Mouse (Mus musculus) thymus, postnatal 14 days (tissue): ENCODE results near the gene Ripor1.
A peak's percentile ranks its signal among the peaks of the same experiment; 100 is the strongest.

Experiments
- DNase-seq: peaks from one replicate; pipeline ENCODE4 v3.0.0; 2021

The Ripor1 gene

DNA sequence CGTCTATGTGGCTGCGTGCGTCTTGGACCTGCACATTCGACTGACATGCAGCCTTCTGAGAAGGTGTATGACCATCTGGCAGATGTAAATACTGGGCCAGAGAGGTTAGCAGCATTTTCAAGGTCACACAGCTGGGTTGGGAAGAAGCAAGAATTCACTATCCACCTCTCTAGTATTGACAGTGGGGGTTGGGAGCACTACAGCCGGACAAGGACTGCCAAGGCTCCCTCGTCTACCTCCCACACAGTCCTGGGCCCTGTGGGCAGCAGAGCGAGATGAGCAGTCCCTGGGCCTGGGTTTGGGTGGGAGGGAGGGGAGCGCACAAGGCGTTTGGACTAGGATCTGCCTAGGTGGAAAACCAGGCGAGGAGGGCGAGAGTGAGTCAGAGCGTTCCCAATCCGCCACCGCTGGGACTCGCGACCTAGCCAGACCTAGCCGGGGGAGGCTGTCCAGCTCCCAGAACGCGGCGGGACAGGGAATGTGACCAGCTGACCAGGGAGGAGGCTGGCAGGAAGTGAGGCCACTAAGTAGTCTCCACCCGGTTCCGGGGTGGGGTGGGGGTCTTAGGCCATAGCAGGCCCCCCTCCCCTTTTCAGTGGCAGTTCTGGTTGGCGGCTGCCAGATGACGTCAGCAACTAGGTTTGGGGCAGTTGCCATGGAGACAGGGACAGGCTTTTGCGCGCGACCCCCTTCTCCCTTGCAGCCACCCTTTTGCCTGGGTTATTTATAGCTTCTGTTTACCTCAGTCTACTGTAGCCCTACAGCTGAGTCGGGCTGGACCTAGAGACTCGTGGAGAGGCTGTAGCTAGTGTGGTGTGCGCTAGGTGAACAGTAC lies 1.4 kb downstream of the Ripor1 start:
- DNase-seq, result peak; percentile 90

DNA sequence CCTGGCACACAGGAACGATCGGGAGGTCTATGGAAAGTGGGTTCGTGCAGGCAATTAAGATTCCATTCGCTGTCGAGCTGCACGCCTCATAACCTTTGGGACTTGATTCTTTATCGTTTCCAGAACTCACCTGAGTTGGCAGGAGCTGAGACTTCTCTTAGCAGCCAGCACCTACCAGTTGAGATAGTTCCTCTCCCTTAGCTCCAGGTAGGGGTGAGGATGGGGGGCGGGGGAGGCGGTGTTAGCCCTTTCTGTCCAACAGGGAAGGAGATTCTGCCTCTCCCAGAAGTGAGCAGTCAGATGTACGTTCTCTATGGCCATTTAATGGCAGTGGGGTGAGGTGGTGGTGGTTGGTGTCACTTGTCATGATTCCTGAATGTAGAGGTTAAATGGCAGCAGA lies 2.0 kb downstream of the Ripor1 start:
- DNase-seq, result peak; percentile 32

DNA sequence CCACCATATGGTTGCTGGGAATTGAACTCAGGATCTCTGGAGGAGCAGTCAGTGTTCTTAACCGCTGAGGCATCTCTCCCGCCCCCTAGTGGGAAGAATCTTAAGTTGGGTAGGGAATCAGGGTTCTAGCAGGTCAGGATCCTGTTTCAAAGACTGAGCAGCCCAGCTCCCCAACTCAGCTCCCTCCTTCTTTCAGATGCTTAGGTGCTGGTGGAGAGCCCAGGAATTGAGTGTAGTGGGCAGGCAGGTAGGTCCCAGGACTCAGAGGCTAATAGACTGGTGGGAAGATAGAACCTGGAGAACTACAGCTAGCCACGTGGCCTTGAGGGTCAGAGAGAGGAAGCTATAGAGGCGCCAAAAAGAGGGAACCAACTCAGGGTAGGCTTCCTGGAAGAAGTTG lies 2.6 kb downstream of the Ripor1 start:
- peak; percentile 85 for DNase-seq

DNA sequence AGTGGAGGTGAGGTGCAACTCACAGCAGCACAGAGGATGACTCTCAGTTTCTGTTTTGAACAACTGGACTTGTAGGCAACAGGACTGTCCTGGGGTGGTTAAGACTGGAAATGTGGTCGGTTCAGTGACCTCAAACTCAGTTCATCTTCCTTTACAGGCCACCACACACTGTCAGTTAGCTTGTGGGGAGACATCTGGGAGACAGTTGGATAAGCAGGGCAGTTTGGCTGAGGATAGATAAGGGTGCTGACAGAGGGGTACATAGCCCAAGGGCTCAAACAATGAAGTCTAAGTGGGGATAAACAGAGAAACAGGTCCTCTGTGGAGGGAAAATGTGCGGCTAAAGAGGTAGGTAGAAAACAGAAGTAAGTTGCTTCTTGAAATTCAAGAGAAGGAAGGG lies 4.3 kb downstream of the Ripor1 start:
- DNase-seq, result no peak

DNA sequence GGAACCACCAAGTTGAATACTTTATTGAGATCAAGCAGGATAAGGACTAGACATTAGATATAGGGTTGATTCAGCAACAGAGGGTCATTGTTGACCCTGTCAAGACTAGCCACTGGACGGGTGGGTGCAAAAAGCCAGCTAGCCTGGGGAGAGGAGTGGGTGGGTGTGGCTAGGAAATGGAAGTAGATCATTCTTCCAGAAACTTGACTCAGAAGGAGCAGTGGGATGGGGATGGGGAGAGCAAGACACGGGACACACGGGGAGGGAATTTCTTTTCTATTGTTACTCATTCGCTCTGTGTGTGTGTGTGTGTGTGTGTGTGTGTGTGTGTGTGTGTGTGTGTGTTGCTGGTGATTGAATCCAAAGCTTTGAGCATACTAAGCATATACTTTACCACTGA lies 4.7 kb downstream of the Ripor1 start:
- DNase-seq, result no peak

DNA sequence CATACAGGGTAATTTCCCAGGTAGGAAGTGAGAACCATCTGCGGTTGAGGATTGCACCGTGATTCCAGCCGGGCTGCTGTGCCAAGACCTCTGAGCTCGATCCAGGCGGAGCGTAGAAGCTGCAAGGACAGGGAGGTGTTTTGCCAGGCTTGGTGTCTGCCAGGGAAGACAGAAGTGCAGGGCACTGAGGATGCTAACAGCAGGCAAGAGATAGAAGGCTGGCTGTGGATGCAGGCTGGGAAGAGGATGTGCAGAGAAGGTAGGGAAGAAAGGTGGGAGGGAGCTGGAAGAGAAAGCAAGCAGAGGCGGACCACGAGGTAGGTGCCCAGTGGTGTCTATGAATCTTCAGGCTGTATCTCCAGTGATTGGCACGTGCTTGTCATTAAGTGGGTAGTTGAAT lies 6.8 kb downstream of the Ripor1 start:
- DNase-seq, result no peak

DNA sequence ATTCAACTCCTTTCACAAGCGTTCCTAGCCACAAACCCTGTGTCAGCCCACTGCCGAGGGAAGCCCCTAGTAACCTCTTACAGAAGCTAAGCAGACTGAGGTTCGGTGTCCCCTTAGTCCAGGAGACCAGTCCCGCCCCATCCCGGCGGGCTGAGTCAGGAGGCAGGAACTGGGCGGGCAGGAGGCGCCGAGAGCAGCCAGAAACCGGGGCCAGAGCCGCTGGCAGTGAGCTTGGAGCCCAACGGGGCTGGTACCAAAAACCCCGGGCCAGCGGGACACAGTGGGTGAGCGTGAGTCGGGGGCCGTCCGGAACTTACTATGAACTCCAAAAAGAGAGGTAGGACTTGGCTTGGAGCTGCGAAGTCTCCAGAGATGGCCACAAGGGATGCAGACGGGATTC lies 8.0 kb downstream of the Ripor1 start:
- DNase-seq, result peak; percentile 44

DNA sequence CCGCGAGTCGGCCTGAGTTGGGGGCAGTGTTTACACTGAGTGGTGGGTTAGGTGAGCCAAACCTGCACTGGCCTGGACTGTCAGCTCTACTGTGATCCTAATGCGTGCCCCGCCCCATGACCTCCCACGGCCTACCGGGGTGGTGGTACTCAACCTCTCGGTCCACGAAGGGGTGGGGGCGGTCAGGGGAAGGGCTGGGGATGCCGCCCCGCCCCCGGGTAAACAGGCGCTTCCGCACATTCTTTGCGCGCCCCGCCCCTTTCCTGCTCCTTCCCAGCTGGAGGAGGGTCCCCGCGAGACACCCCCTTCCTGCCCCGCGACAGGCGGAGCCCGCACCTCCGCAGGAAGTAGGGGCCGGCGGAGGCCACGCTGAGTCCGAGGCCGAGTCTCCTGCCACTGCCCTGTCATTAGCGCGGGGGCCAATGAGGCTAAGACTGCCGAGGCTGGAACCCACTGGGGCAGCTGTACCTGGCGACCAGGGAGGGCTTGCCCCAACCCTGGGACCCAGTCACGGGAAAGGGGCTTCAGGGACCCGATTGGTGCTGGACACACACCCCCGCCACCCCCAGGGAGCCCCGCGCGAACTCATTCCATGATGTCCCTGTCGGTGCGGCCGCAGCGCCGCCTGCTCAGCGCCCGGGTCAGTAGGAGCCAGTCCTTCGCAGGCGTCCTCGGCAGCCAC lies 8.9 kb downstream of the Ripor1 start:
- peak; percentile 93 for DNase-seq

DNA sequence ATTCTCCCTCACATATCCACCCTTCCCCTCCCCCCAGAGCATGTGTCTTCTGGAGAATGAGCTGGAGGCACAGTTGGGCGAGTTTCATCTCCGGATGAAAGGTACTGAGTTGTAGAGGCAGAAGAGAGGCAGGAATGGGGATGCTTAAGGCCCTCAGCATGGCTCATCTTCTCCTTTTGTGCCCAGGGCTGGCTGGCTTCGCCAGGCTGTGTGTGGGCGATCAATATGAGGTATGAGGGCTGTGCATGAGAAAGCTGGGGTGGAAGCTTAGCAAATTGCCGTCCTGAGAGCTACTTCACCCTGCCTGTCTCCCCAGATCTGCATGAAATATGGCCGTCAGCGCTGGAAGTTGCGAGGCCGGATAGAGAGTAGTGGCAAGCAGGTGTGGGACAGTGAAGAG lies 10.9 kb downstream of the Ripor1 start:
- no peak for DNase-seq

DNA sequence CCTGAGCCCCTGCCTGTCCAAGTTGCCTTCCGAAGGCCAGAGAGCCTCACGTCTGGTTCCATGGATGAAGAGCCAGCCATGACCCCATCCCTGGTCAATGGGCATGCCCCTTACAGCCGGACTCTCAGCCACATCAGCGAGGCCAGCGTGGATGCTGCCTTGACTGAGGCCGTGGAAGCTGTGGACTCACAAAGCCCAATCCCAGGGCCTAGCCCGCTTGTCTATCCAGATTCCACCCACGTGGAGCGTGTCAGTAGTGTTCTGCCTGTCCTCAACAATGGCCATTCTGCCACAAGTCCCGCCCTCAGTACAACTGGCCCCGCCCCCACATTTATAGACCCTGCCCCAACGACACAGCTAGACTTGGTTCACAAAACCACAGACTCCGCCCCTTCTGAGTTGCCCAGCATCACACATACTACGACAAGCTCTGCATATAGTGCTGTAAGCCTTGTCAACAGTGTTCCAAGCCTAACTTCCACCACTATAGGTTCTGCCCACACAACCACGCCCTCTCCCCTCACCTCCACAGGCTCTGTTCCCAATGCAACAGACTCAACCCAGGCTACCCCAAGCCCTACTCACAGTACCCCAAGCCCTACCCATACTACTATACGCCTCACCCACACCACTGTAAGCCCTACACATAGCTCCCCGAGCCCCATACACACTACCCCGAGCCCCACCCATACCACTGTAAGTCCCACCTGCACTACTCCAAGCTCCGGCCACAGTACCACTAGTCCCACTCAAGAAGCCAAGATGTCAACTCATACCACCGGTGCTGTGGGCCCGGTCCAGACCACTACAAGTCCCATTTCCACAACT lies 12.6 kb downstream of the Ripor1 start:
- DNase-seq, result peak; percentile 54

DNA sequence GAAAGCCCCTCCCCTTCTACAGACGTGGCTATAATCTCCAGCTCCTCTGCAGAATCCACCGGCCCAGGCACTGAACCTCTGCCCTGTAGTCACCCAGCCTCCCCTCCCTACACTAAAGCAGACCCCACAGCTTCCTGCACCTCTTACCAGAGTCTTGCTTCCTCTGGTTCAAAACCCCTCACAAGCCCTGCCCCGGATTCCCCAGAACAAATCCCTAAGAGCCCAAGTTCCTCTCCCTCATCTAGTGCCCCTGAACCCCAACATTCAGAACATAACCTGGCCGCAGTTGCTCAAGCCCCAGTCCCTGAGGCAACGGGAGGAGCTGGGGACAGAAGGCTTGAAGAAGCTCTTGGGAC lies 13.2 kb downstream of the Ripor1 start:
- DNase-seq, result peak; percentile 24

DNA sequence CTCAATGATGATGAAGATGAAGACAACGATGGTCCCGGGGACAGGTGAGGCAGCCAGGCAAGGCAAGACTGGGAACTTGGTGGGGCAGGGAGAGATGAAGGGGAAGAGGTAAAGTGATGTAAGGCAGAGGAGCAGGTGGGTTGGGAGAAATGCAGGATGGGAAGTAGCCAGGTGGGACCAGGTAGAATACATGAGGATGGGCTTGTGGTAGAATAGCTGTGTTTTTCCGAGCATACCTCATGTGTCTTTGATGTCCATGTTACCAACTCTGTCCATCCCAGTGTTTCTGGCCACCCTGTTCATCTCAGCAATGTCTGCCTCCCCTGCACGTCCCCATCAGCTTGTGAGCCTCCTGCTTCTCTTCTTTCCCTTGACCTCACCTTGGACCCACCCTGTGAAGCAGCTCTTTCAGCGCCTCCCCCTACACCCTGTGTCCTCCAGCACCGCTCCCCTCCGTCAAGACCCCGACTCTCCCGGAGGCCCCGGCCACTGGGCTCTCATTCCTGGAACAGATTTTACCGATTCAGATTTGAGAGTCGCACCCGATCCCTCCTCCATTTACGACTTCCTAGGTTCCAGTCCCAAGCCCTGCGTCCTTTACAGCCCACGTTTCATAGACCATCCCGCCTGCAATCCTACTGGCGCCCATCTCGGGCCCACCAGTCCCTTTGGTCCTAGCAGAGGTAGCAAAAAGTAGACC lies 14.0 kb downstream of the Ripor1 start:
- peak; percentile 13 for DNase-seq

DNA sequence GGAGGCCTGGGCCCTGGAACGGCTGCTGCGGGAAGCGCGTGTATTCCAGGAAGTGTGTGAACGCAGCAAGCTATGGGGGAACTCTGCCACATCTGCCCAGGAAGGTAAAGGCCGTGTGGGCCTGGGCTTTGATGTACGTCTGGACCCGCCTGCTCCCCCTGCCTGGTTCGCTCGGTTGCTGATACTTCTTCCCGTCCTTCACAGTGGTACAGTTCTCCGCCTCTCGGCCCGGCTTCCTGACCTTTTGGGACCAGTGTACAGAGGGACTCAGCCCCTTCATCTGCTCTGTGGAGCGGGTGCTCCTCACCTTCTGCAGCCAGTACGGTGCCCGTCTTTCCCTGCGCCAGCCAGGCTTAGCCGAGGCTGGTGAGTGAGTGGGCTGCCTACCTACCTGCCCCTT lies 15.2 kb downstream of the Ripor1 start:
- DNase-seq, result peak; percentile 27

DNA sequence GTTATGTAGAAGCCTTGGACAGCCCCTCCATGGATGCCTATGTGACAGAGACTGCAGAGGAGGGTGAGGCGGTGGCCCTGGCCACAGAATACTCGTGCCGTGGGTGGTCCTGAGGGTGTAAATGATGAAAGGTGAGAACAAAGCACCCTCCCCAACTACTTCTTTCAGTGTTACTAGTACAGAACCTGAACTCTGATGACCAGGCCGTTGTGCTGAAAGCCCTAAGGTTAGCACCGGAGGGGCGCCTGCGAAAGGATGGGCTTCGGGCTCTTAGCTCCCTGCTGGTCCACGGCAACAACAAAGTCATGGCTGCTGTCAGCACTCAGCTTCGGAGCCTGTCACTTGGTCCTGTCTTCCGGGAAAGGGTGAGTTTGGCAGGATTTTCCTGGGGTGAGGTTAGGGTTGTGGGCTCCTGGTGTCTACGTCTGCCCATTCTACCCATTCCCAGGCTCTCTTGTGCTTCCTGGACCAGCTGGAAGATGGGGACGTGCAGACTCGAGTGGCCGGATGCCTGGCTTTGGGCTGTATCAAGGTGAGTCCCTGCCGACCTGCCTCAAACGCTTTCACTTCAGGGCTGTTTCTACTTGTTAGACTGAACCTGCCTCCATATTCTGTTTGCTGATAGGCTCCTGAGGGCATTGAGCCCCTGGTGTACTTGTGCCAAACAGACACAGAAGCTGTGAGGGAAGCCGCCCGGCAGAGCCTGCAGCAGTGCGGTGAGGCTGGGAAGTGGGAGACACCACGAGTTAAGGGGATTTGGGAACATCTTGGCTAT lies 16.1 kb downstream of the Ripor1 start:
- peak; percentile 37 for DNase-seq

DNA sequence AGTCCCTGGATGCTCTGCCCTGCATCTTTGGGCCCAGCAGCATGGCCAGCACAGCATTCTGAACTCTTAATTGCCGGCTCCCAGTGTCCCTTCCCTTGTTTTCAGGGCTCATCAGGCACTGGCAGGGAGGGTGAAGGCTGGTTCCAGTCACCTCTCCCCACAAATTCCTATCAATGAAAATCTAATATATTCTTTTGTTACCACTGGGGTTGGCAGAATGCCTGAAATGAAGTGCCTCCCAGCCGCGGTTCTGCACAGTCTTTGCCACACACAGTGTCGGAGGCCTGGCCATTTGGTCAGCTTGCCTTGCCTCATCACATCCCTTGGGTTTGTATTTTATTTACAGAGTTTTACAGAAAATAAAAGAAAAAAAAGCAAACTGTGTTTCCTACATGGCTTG lies 16.8 kb downstream of the Ripor1 start:
- DNase-seq, result no peak

DNA sequence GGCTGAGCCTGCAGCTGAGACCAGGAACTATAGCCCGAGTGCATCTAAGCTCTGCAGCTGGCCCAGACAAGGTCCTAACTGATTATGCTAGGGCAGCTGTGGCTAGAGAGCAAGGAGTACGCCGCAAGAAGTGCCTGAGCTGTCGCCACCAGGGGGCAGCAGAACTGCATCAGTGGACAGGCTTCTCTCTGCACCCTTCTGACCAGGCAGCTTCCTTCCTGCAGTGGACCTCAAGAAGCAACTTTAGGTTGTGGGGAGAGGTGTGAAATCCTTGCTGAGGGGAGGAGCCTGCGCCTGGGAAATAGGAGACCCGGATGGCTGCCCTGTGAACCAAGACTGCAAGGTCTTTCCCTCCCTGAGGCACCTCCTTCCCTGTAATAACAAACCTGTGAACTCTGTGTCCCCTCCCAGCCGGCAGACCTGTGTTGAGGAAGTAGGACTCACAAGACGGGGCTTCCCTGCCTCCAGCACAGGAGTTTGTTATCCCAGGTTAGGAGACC lies 17.4 kb downstream of the Ripor1 start:
- DNase-seq, result peak; percentile 98

DNA sequence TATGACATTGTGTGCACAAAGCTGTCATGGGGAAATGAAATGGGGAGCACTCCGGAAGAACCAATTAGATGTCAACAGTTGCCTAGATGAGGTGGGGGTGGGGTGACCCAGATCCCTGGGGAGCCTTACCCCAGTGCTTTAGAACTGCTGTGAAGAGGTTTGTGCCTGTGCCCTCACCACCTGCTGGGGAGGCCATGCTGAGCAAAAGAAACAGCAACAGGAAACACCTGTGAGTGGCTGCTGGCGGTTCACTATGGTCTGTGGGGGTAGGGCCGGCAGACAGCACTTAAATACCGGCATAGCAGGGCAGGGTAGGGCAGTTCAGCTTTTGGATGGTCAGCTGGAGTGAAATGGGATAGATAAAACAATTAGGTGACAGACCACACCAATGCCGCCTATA lies 18.1 kb downstream of the Ripor1 start:
- DNase-seq, result peak; percentile 93

DNA sequence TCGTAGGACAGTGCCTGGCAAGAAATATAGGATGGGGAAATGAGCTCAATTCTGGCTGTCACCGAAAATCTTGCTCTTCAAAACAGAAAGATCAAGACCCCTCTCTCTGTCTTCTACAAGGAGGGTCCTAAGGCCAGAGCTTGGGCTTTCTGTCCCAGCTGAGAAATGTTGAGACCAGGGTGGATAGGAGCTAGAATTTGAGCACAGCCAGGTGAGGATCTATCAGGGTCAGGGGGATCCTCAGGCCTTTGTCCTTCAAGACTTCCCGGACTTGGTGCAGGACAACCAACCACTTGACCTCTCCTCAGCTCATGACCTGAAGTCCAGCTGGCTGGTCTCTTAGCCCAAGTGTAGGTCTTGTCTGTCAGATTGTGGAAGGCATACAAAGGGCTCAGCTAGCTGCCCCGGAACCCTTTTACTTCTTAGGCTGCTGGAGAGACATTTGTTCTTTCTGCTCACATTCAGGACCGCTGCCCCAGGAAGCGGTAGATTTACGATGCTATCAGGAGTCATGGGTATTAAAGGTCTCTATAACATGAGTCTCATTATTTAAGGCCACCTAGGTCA lies 18.7 kb downstream of the Ripor1 start:
- DNase-seq, result peak; percentile 49

DNA sequence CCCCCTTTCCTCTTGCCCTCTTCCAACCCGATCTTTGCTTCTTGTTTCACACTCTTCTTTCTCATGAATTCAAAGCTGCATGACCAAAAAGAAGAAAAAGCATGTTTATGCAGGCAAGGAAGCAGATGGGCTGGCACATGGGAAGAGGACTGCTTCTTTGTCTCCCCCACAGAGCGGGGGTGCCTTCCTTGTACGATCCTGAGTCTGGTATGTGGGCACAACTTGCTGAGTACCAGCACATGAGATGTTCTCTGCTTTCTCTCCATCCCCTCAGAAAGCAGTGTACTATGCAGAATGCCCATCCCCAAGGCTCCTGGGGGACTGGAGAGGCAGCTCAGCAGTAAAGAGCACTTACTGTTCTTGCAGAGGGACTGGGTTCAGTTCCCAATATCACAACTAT lies 19.3 kb downstream of the Ripor1 start:
- peak; percentile 78 for DNase-seq

DNA sequence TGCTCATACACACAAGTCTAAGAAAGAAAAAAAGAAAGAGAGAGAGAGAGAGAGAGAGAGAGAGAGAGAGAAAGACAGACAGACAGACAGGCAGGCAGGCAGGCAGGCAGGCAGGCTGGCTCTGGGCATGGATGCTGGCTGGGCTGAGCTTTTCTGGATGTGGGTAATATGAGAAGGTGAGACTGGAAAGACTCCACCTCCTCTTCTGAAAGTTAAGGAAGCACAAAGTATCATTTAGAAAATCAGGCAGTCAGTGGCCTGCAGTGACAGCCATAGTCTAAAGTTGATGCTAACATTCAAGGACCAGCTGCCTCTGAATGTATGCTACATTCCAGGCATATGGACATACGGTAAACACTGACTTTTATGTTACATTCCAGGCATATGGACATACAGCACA lies 19.8 kb downstream of the Ripor1 start:
- DNase-seq, result peak; percentile 52

DNA sequence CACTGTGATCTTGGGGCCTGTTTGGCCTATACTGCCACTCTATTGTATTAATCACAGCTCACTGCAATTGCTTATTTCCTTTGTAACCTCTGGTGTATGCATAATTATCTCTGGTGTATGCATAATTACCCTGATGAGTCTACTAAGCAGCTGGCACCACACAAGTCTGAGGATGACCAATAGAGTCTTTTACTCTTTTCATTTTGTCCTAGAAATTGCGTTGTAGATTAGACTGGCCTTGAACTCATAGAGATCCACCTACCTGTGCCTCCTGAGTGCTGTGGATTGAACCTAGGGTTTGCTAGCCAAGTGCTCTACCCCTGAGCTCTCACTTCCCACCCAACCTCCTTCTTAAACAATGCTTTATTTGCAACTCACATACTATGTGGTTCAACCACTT lies 21.0 kb downstream of the Ripor1 start:
- DNase-seq, result no peak

DNA sequence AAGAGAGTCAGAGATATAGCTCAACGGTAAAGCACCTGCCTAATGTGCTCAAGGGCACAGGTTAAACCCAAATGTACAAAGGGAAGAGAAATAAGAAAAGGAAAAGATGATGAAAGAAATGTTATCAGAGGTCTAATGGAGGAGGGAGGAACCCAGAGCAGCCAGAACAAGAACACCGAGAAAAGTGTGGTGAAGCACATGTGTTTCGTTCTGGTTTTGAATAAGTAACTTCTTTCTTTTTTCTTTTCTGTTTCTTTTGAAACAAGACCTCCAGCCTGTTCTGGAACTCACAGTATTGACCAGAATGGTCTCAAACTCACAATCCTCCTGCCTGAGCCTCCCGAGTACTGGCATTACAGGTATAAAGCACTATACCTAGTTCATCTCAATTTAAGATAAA lies 24.3 kb downstream of the Ripor1 start:
- no peak for DNase-seq
